Mouse (Mus musculus) myocyte (in vitro differentiated cells): ENCODE data around the gene Ndufs7.

Experiments
- MYOD1 ChIP-seq, 3 experiments: IDR thresholded peaks; one replicate each; pipeline ENCODE4 v1.6.1; 2011; ENCODE audit warnings: control low read depth in 2 of 3, low read depth in 2 of 3, mild to moderate bottlenecking in 2 of 3, moderate library complexity in 1 of 3; ENCODE audit not compliant: insufficient read length in 2 of 3, control insufficient read depth in 1 of 3
- MYOG ChIP-seq, 3 experiments: IDR thresholded peaks; one replicate each; pipeline ENCODE4 v1.6.1; 2011; ENCODE audit warnings: control low read depth in 2 of 3, low read depth in 2 of 3, mild to moderate bottlenecking in 2 of 3; ENCODE audit not compliant: insufficient read length in 2 of 3, control insufficient read depth in 1 of 3, insufficient read depth in 1 of 3
- POLR2A ChIP-seq: IDR thresholded peaks from one replicate; pipeline ENCODE4 v1.6.1; 2011; ENCODE audit warnings: low read depth, mild to moderate bottlenecking, control low read depth, moderate library complexity; ENCODE audit not compliant: insufficient read length
- TCF12 ChIP-seq: IDR thresholded peaks from one replicate; pipeline ENCODE4 v1.6.1; 2011; ENCODE audit warnings: mild to moderate bottlenecking, control low read depth; ENCODE audit not compliant: poor library complexity, insufficient read depth, severe bottlenecking
- USF1 ChIP-seq: IDR thresholded peaks from one replicate; pipeline ENCODE4 v1.6.1; 2011; ENCODE audit warnings: low read depth, mild to moderate bottlenecking, control low read depth, moderate library complexity

GRCm38 (mm10) chr10:80304862-80305261, 55.9 kb downstream of the Ndufs7 start:
- TF ChIP-seq MYOD1 (IDR thresholded peaks at IDR 0.05; ENCODE audit: control insufficient read depth in 1 of 3, insufficient read length in 2 of 3, low read depth in 2 of 3) (no peak), MYOG (IDR thresholded peaks at IDR 0.05; ENCODE audit: control insufficient read depth in 1 of 3, insufficient read depth in 1 of 3, insufficient read length in 2 of 3, low read depth in 2 of 3) (no peak), TCF12 (no peak), POLR2A (no peak), USF1 (no peak)
